Mouse (Mus musculus) small intestine, adult 2 months (tissue): ENCODE data around the gene Gm14597.
"Not testable (repeated sequence)": the region's sequence is repeated elsewhere in the genome, so short reads cannot be mapped to it uniquely, and the experiment has no call there.

ENCODE experiments used
- CTCF ChIP-seq: fragments of 200-500 bp; IDR thresholded peaks from 2 replicates; pipeline ENCODE4 v1.5.1; 2012; ENCODE audit warnings: low read depth, mild to moderate bottlenecking, control low read depth, inconsistent platforms, low read length, moderate library complexity, mixed read lengths; ENCODE audit not compliant: insufficient replicate concordance, insufficient read length; ENCODE audit errors: extremely low read depth
- POLR2A ChIP-seq: fragments of 200-500 bp; IDR thresholded peaks from 2 replicates; pipeline ENCODE4 v1.6.1; 2012; ENCODE audit warnings: low read depth, mild to moderate bottlenecking, control low read depth, inconsistent platforms, low read length, moderate library complexity

DNA sequence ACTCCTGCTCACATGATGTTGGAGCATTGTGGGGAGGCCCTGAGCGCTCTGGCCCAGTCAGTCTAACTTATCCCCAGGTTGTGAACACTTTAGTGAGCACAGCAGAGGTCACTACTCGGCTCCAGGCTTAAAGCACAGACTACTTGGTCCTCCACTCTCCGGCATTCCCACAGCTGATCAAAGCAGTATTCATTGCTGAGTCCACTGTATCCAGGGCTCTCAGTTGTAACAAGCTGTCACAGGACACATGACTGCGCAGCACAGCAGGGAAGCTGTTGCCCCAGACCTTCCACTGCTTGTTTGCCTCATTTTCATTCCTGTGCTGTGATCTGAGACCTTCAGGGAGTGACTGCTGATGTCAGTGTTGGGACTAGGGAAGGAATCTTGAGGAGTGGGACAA lies 25.4 kb downstream of the Gm14597 start:
- not testable (repeated sequence) for TF ChIP-seq CTCF, POLR2A
